Mouse (Mus musculus) midbrain, embryonic 11.5 days (tissue): ENCODE results near the gene Wdr18. TPM values are rescaled to one million over a fixed set of nuclear protein-coding genes. Genes with fewer than 3 reads are reported as not detected.
"Not testable (repeated sequence)": the region's sequence is repeated elsewhere in the genome, so short reads cannot be mapped to it uniquely, and the experiment has no call there.

Experiments
- ATAC-seq: fragments of 200-750 bp; cut with Nextera tagmentation; 2 replicates; pipeline ENCODE4 v1.8.0; 2017; ENCODE audit warnings: moderate TSS enrichment, moderate library complexity; ENCODE audit not compliant: low FRiP score
- DNase-seq: peaks from one replicate; pipeline ENCODE4 v3.0.0; 2015; ENCODE audit warnings: low spot score; ENCODE audit errors: missing footprints
- H3K27ac ChIP-seq: fragments of 300-500 bp; sonication (generic); 2 replicates; pipeline ENCODE4 v1.5.1; 2014; ENCODE audit warnings: low read depth, low read length
- H3K27me3 ChIP-seq: fragments of 300-500 bp; sonication (generic); 2 replicates; pipeline ENCODE4 v1.6.1; 2014; ENCODE audit warnings: mild to moderate bottlenecking, low read length, moderate library complexity, mixed read lengths; ENCODE audit not compliant: control insufficient read depth, insufficient read depth
- H3K36me3 ChIP-seq: fragments of 300-500 bp; sonication (generic); 2 replicates; pipeline ENCODE4 v1.6.1; 2014; ENCODE audit warnings: mild to moderate bottlenecking, low read length, moderate library complexity, mixed read lengths; ENCODE audit not compliant: control insufficient read depth, insufficient read depth
- H3K4me1 ChIP-seq: fragments of 300-500 bp; sonication (generic); 2 replicates; pipeline ENCODE4 v1.6.1; 2014; ENCODE audit warnings: low read length; ENCODE audit not compliant: control insufficient read depth, insufficient read depth
- H3K4me2 ChIP-seq: fragments of 300-500 bp; sonication (generic); 2 replicates; pipeline ENCODE4 v1.6.1; 2014; ENCODE audit warnings: mild to moderate bottlenecking, moderate library complexity
- H3K4me3 ChIP-seq: fragments of 300-500 bp; sonication (generic); 2 replicates; pipeline ENCODE4 v1.5.1; 2014; ENCODE audit warnings: low read depth, low read length
- H3K9ac ChIP-seq: fragments of 300-500 bp; sonication (generic); 2 replicates; pipeline ENCODE4 v1.6.1; 2014; ENCODE audit warnings: low read length
- H3K9me3 ChIP-seq: fragments of 300-500 bp; sonication (generic); 2 replicates; pipeline ENCODE4 v1.6.1; 2016; ENCODE audit warnings: low read length; ENCODE audit not compliant: control insufficient read depth
- WGBS: fragments of 180-500 bp; shearing (Covaris S2); extraction: QIAGEN DNeasy Blood & Tissue Kit; methylation state at CpG from one replicate; pipeline ENCODE4 v1.1.7; 2014; 5-methylcytosine and 5-hydroxymethylcytosine counted together
- polyA plus RNA-seq: library from polyadenylated mRNA; unstranded; fragments of >200 nt; fragmentation: Nextera tagmentation; extraction: Ambion mirVana; gene quantifications from 2 replicates; pipeline ENCODE4 v1.2.1, GENCODE M21; 2014

Gene Wdr18
- polyA plus RNA-seq, 1 experiment from 2014 or later = 98.4 TPM

DNA sequence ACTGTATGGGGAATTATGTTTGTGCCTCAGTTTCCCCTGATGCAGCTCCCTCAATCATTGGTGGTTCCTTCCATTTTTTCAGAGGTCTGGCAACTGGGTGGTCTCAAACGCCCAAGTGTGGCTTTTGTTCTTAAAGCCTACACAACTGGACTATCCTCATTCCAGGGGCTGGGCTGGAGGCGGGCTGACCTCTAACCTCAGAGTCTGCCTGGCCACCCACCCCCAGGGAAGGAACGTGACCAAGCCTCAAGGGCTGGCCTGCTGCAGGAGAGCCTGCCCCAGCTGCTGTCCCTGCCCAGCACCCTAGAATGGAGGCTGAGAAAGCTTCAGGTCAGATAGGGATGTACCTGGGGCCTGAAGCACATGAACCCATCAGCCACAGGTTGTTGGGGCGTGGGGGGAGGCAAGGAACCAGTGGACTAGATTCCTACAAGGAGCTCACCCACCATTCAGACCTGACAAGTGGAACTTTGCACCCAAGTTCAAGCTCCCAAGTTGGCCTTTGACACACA, 3.3 kb upstream of the Wdr18 start:
- no peak overlapping the region for H3K4me2 ChIP-seq
- peaks cover 4% of the 10 kb centered on the region; the same call in 1 of the 2 replicates for H3K36me3 ChIP-seq
- no peak overlapping the region for H3K4me3 ChIP-seq
- no peaks in the 10 kb centered on the region for H3K9me3 ChIP-seq
- no peaks in the 10 kb centered on the region; the same call in 1 of the 2 replicates for H3K27me3 ChIP-seq
- ATAC-seq (no peak), DNase-seq (no peak)
- H3K9ac ChIP-seq = no peak overlapping the region
- H3K27ac ChIP-seq = no peak overlapping the region
- WGBS = 10% methylated on average over 4 of the region's 4 CpGs
- peaks cover 10% of the 10 kb centered on the region for H3K4me1 ChIP-seq

DNA sequence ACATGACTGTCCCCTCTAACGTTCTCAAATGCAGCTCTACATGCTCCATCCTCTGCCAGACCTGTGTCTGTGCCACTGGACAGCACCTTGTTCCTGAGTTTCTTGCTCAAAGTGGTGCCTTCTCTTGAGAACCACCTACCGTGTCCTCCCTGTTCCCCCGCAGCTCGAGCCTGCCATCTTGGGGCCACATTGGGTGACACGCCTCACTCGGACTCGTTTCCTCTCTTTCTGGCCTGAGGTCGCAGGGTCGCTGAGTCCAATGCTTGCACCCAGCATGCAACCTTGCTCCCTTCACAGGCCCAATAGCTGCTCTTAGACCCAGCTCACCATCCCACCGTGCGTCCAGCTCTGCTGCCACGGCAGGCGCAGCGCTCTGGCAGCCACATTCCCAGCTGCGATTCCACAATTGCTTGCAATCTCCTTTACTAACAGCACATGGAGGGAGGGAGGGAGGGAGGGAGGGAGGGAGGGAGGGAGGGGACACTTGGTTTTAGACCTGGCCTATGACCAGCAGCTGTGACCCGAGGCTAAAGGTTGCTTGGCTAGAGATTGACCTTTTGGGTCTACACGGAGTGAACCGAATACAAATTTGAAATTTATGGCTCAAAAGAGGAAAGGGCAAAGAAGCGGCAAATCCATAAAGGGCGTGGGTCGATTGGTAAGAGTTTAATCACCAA, 1.7 kb upstream of the Wdr18 start:
- Histone ChIP-seq H3K9ac (no peak overlapping the region), H3K9me3 (no peaks in the 10 kb centered on the region)
- 12% methylated on average over 21 of the region's 21 CpGs for WGBS

DNA sequence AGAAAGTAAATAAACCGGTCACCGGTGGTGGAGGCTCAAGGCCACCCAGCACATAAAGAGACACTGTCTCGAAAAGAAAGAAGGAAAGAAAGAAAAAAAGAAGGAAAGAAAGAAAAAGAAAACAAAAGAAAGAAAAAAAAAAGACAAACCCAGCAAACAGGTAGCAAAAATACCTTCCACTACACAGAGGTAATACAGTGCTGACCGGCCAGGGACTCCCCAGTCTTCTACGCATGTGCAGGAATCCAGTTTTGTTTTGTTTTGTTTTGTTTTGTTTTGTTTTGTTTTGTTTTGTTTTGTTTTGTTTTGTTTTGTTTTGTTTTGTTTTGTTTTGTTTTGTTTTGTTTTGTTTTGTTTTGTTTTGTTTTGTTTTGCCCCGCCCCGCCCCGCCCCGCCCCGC, 540 bp upstream of the Wdr18 start:
- WGBS = 37% methylated on average over 10 of the region's 10 CpGs
- H3K9ac ChIP-seq, H3K36me3 ChIP-seq, H3K4me3 ChIP-seq, H3K27ac ChIP-seq, H3K27me3 ChIP-seq, H3K9me3 ChIP-seq, DNase-seq, ATAC-seq: not testable (repeated sequence)
- H3K4me2 ChIP-seq = peak overlapping the region; percentile 20
- peaks cover 10% of the 10 kb centered on the region for H3K4me1 ChIP-seq

More for the DNA sequence above, 1.7 kb upstream of the Wdr18 start:
- H3K27me3 ChIP-seq = no peaks in the 10 kb centered on the region; the same call in 1 of the 2 replicates
- ATAC-seq = no peak
- no peak overlapping the region for H3K4me3 ChIP-seq
- peaks cover 10% of the 10 kb centered on the region for H3K4me1 ChIP-seq
- H3K4me2 ChIP-seq = 0 out of 2 replicates have a peak overlapping the region, but pooled peaks have one; percentile 10
- no peak overlapping the region for H3K27ac ChIP-seq
- DNase-seq = peak; percentile 96
- peaks cover 9% of the 10 kb centered on the region for H3K36me3 ChIP-seq

DNA sequence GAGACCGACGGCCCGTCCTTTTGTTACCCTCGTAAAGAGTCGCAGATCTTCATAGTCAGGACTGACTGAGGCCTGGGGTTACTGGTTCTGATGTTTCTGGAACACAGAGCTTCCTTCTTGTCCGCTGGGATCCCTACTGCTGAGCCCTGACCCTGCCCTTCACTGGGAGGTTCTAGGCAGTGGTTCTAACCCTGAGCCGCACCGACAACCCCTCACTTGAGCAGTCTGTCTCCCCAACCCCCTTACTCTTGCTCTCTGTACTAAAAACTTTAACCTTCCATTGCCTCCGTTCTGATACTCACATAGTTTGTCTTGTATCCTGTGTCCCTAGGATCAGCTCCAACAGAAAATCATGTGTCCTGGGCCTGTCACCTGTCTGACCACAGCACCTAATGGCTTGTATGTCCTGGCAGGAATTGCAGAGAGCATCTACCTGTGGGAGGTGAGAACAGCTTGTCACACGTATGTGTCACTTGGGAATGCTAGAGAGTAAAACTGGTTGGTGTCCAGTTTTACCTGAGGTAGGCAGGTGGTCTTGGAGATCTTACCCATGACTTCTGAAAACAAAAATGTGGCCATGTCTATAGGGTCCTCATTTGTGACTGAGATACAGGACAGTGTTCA, 831 bp downstream of the Wdr18 start:
- ATAC-seq = no peak
- no peak overlapping the region for H3K27ac ChIP-seq

DNA sequence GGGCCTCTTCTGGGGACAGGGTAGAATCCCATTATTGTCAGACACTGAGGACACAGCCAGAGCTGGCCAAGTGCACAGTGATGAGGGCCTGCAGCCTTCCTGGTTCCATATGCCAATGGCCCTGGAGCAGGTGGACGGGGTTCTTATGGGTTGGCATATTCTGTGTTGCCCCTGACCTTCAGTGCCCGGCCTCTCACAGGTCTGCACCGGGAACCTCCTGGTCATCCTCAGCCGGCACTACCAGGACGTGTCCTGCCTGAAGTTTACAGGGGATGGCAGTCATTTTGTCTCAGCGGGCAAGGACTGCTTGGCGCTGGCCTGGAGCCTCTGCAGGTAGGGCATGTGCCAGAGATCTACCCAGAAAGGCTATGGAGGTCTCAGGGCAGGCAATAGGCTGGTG, 4.8 kb downstream of the Wdr18 start:
- H3K4me2 ChIP-seq = no peak overlapping the region
- WGBS = 95% methylated on average over 7 of the region's 7 CpGs
- DNase-seq = no peak
- peaks cover 5% of the 10 kb centered on the region; the same call in 1 of the 2 replicates for H3K27me3 ChIP-seq
- H3K36me3 ChIP-seq = peaks cover 25% of the 10 kb centered on the region
- H3K4me3 ChIP-seq = no peak overlapping the region
- no peak for ATAC-seq
- H3K27ac ChIP-seq = no peak overlapping the region
- no peak overlapping the region for H3K9ac ChIP-seq
- H3K9me3 ChIP-seq = no peaks in the 10 kb centered on the region
- peaks cover 8% of the 10 kb centered on the region for H3K4me1 ChIP-seq

More for the DNA sequence above, 831 bp downstream of the Wdr18 start:
- no peak for DNase-seq
- peak overlapping the region; percentile 81 for H3K4me2 ChIP-seq
- peak overlapping the region; percentile 94 for H3K4me3 ChIP-seq
- no peaks in the 10 kb centered on the region for H3K27me3 ChIP-seq
- WGBS = 20% methylated on average over 10 of the region's 10 CpGs
- peaks cover 20% of the 10 kb centered on the region for H3K36me3 ChIP-seq
- no peaks in the 10 kb centered on the region for H3K9me3 ChIP-seq
- peaks cover 10% of the 10 kb centered on the region for H3K4me1 ChIP-seq
- peak overlapping the region; percentile 86 for H3K9ac ChIP-seq

DNA sequence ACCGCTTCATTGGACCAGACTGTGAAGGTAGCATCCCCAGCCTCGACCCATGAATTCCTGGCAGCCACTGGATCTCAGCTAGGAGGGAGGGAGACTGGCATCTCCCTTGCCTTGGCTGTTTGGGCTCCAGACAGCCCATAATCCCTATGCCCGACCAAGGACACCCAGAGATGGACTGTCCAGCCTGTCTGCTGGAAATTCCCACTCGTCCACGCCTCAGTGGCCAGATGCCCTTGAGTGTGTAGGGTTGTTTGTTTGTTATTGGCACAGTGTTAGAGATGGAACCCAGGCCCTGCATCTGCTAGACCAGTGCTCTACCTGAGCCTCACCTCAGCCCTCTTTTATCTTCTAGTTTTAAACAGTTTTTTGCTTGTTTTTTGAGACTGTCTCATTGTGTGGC, 5.4 kb downstream of the Wdr18 start:
- Histone ChIP-seq H3K9me3 (no peaks in the 10 kb centered on the region), H3K27ac (no peak overlapping the region), H3K4me2 (no peak overlapping the region), H3K4me3 (no peak overlapping the region), H3K27me3 (peaks cover 7% of the 10 kb centered on the region; the same call in 1 of the 2 replicates), H3K4me1 (peaks cover 8% of the 10 kb centered on the region), H3K36me3 (peaks cover 25% of the 10 kb centered on the region), H3K9ac (no peak overlapping the region)
- DNase-seq (no peak), ATAC-seq (no peak)
- WGBS = 87% methylated on average over 5 of the region's 5 CpGs

DNA sequence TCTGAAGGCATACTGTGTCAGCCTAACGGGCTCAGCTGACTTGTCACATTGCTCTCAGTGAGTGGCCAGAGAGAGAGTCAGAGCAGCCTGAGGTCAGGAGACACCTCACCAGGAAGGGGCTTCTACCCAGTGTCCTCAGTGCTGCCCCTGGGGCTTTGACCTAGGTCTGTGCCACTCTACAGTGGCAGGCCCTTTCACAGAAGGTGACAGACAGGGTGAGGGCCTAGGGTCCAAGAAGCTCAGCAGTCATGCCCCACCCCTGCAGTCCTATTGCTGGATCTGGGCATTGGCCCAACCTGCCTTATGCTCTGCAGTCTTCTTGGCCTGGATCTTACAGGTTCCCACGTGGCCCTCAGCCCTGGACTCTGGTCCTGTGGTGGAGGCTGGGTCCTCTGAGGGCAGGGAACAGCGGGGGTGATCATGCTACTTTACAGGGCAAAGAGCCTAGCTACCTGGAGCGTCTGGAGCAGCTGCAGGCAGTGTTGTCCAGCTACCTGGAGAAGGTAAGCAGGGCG, 7.0 kb downstream of the Wdr18 start:
- DNase-seq (no peak), ATAC-seq (no peak)
- no peak overlapping the region for H3K27ac ChIP-seq
- peaks cover 21% of the 10 kb centered on the region for H3K36me3 ChIP-seq
- H3K4me2 ChIP-seq = no peak overlapping the region
- H3K4me1 ChIP-seq = peaks cover 4% of the 10 kb centered on the region; the same call in 1 of the 2 replicates
- H3K27me3 ChIP-seq = peaks cover 22% of the 10 kb centered on the region
- WGBS = 96% methylated on average over 5 of the region's 5 CpGs
- H3K9me3 ChIP-seq = no peaks in the 10 kb centered on the region
- H3K4me3 ChIP-seq = no peak overlapping the region
- H3K9ac ChIP-seq = no peak overlapping the region

DNA sequence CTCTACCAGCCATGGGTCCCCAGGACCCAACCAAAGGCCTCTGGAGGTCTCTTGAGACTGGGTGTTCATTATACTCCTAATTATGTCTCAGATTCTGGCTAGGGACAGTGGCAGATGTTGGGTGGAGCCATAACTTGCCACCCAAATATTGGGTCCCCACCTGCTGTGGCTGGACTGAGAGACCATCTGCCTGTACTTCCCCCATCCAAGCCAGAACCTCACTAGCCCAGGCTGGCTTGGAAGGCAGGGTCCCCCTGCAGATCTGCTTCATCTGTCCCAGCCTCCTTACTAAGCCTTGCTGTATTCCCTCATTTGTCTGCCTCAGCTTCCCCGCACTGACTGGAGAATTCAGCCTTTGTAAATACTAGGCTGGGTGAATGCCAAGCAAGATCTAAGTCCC, 8.2 kb downstream of the Wdr18 start:
- Histone ChIP-seq H3K27me3 (peaks cover 23% of the 10 kb centered on the region), H3K36me3 (peaks cover 16% of the 10 kb centered on the region), H3K27ac (no peak overlapping the region), H3K9ac (no peak overlapping the region), H3K9me3 (no peaks in the 10 kb centered on the region), H3K4me3 (no peak overlapping the region), H3K4me2 (no peak overlapping the region), H3K4me1 (peaks cover 4% of the 10 kb centered on the region; the same call in 1 of the 2 replicates)
- ATAC-seq = no peak
- no peak for DNase-seq
- WGBS = 96% methylated on average over 1 of the region's 1 CpGs

DNA sequence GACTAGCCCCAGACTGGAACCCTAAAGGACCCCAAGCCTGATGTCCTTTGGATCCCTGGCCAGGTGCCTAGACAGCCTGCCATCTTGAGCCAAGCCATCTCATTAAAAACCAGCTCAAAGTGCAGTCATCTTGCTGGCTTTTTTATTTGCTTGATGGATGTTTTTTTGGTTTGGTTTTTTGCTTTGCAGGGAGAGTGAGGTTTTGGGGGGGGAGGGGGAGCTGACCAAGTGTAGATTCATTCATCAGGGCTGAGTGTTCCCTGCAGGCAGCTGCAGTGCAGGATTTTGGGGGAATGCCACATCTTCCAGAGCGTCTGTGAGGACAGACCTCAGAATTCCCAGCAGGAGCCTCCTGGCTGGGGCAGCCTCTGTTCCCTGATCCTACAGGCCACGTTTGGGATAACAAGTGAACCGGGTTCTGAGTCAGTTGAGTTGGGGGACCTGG, 9.2 kb downstream of the Wdr18 start:
- no peaks in the 10 kb centered on the region for H3K9me3 ChIP-seq
- no peak for DNase-seq
- peaks cover 16% of the 10 kb centered on the region for H3K36me3 ChIP-seq

More for the DNA sequence above, 9.2 kb downstream of the Wdr18 start:
- peaks cover 4% of the 10 kb centered on the region; the same call in 1 of the 2 replicates for H3K4me1 ChIP-seq
- no peak overlapping the region for H3K4me3 ChIP-seq
- H3K27ac ChIP-seq = no peak overlapping the region
- no peak overlapping the region for H3K9ac ChIP-seq
- peaks cover 23% of the 10 kb centered on the region for H3K27me3 ChIP-seq
- no peak for ATAC-seq
- WGBS = 24% methylated on average over 3 of the region's 3 CpGs
- H3K4me2 ChIP-seq = no peak overlapping the region
